Mouse (Mus musculus) frontal cortex, postnatal 10 days (tissue): ENCODE measurements at regions not wholly inside any gene's neighbourhood (a gene's known extent, or its start where the extent isn't known, plus 50 kb on each side); places are given as distances from the start of the nearest gene placed in this dataset.
"Not testable (repeated sequence)": the region's sequence is repeated elsewhere in the genome, so short reads cannot be mapped to it uniquely, and the experiment has no call there.

Source experiments
- DNase-seq, 2 experiments: peaks; one replicate each; pipeline ENCODE4 v3.0.0; 2022; ENCODE audit warnings: low spot score in 2 of 2, mixed read lengths in 1 of 2

DNA sequence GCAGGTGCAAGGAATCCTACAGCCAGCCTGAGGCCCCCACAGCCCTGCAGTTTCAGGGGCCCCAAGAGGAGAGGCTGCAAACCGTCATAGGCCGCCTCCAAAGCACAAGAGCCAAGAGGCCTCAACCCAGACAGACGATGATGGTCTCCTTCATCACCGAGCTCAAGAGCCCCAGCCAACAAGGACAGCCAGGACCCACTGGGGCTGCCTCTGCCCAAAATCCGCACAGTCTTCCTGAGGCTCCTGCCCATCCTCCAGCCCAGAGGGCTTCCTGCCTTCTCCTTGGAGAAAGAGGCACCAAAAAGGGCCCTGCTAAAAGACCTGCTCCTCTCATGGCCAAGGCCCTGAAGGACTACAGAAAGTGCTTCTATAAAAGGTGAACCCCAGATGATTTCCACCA lies 112.3 kb downstream of the Nus1 start:
- not testable (repeated sequence) for DNase-seq

DNA sequence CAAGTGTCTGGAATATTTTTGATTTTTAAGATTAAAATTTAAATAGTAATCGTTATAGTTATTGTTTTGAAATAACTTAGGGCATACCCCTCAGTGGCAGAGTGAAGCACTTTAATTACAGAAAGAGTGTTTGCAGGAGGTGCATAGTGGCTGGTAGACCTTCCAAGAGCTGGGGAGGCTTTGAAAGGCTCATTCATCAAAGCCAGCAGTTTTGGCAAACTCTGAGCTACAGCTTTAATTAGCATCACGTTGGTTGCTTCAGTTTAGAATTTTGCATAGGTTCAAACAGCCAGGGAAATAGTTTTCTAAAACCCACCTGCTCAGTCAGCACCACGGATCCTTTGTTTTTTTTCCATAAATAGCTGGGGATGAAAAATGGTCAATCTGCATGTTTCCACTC lies 113.5 kb downstream of the Nus1 start:
- DNase-seq = no peak

DNA sequence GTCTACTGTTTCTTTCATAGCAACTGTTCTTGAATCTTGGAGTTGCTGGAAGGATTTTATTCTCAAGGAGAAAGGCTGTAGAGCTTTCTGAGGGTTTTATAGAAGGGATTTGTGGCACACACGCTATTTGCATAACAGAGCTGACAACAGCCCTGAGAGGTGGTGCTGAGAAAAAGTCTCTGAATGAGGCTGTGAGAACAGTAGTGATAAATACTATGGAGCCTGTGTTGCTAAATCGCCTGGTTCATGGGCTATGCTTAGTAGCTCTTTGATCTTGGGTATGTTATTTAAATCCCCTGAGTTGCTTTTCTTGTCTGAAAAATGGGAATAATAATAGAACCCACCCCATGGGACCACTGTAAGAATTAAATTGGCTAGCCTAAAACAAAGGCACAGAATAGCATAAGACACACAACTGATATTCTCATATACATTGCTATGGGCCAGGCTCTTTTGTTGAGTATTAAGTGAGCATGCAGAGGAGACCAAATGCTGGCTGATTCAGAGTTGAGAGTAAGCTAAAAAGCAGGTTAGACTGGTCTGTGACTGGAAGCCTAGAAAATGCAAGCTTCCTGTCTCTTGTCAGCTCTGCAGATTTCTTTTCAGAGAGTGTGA lies 116.0 kb downstream of the Nus1 start:
- no peak for DNase-seq

GRCm38 (mm10) chr10:52533893-52534287 lies 116.5 kb downstream of the Nus1 start:
- DNase-seq = peak in 1 of 2 experiments; percentile 17

DNA sequence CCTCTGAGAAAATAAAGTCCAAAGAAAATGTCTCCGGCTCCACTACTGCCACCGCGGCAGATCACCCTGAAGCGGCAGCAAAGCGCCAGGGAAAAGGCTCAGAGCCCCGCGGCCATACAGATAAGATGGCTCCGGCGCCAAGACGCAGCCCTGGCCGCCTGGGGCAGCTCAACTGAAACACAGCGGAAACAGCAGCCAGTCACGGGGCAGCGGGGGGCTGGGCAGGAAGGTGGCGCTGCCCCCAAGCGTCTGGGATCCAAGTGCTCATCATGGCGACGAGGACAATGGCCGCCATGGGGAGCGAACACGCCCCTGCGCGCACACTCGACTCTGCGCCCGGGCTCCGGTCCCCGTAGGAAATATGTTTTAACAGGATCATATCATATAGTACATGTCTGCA lies 128.2 kb downstream of the Nus1 start:
- no peak for DNase-seq

DNA sequence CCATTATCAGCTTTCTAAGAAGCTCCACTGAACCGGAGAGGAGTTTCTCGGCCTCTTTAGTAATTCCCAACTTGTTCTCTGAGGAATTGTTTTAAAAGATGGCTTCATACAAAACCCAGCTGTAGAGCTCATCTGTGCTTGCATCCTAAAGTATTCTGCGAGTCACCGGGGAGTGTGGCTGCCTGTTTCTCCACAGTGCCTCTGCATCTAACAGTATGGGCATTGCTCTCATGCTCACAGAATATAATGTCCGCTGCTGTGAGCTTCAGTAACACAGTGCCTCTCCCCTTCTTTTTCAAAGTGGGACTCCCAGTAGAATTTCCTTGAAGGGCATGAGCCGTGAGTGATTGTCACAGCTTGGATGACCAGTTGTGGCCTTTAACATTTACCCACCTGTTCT lies 113.0 kb upstream of the Slc35f1 start:
- no peak for DNase-seq

GRCm38 (mm10) chr10:52577795-52578194 lies 112.5 kb upstream of the Slc35f1 start:
- no peak for DNase-seq

DNA sequence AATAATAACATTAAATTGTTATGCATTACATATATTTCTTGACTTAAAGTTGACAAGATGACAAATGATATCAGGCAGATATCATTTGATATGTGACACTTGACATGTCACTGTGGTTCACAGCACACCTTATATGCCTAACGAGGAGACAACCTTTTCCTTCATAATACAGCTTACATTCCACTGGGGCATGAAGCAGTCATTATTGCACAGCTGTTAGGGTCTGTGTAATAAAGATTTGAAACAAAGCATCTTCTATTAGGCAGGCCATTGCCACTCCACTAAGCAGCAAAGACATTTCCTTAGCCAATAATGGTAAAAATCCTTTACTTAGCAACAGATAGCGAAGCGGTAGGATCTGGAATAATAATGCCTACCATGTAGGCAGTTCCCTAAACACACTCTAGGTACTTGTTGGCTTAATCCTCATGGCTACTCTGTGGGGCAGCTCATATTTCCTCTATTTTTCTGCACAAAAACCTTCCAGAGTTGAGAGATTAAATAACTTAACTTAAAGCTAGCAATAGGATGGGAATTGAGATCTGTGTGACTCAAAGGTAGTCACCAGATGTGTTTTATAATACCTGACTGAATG lies 112.0 kb upstream of the Slc35f1 start:
- no peak for DNase-seq

DNA sequence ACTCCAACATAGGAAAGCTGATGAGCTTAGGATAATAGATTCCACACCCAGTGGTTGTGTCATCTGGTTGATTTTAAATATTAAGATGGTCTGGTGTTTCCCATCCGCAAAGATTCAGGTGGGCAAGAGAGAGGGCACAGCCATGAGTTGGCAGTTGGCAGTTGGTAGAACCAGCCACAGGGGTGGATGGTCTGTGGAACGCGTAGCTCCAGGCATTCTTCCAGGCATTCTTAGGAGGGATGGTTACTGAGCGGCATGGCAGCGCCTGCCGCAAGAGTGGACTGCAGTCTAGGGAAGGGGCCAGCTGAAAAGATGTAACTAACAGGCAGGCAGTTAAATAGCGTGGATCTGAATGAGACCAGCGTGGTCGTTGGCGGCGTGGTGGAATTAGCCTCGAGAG lies 96.6 kb upstream of the Slc35f1 start:
- no peak for DNase-seq
